Mouse (Mus musculus) hindbrain, embryonic 14.5 days (tissue): ENCODE results near the gene Tmem216. TPM values are rescaled to one million over a fixed set of nuclear protein-coding genes. Genes with fewer than 3 reads are reported as not detected.

Experiments used
- ATAC-seq: fragments of 200-750 bp; cut with Nextera tagmentation; 2 replicates; pipeline ENCODE4 v1.8.0; 2017; ENCODE audit warnings: moderate number of reproducible peaks, mild to moderate bottlenecking, moderate TSS enrichment, moderate library complexity; ENCODE audit not compliant: low FRiP score
- DNase-seq: peaks from one replicate; pipeline ENCODE4 v3.0.0-alpha.2; 2015; ENCODE audit warnings: low spot score
- H3K27ac ChIP-seq: fragments of 300-500 bp; sonication (generic); 2 replicates; pipeline ENCODE4 v1.5.1; 2014; ENCODE audit warnings: mild to moderate bottlenecking, moderate library complexity
- H3K27me3 ChIP-seq: fragments of 300-500 bp; sonication (generic); 2 replicates; pipeline ENCODE4 v1.6.1; 2014; ENCODE audit warnings: mild to moderate bottlenecking, low read length, mixed read lengths; ENCODE audit not compliant: control insufficient read depth, insufficient read depth
- H3K36me3 ChIP-seq: fragments of 300-500 bp; sonication (generic); replicated peaks from 2 replicates; pipeline ENCODE4 v1.6.1; 2014; ENCODE audit not compliant: control insufficient read depth, insufficient read depth
- H3K4me1 ChIP-seq: fragments of 300-500 bp; sonication (generic); replicated peaks from 2 replicates; pipeline ENCODE4 v1.6.1; 2014; ENCODE audit warnings: antibody characterized with exemption, low read length, mixed read lengths; ENCODE audit not compliant: control insufficient read depth, insufficient read depth
- H3K4me2 ChIP-seq: fragments of 300-500 bp; sonication (generic); replicated peaks from 2 replicates; pipeline ENCODE4 v1.6.1; 2014; ENCODE audit warnings: mild to moderate bottlenecking, moderate library complexity
- H3K4me3 ChIP-seq: fragments of 300-500 bp; sonication (generic); replicated peaks from 2 replicates; pipeline ENCODE4 v1.5.1; 2014; ENCODE audit warnings: mild to moderate bottlenecking, low read length
- H3K9ac ChIP-seq: fragments of 300-500 bp; sonication (generic); 2 replicates; pipeline ENCODE4 v1.6.1; 2014
- H3K9me3 ChIP-seq: fragments of 300-500 bp; sonication (generic); 2 replicates; pipeline ENCODE4 v1.6.1; 2016; ENCODE audit warnings: low read length; ENCODE audit not compliant: control insufficient read depth
- WGBS: fragments of 180-500 bp; shearing (Covaris S2); extraction: QIAGEN DNeasy Blood & Tissue Kit; methylation state at CpG from one replicate; pipeline ENCODE4 v1.1.7; 2014; 5-methylcytosine and 5-hydroxymethylcytosine counted together
- polyA plus RNA-seq: library from polyadenylated mRNA; unstranded; fragments of >200 nt; fragmentation: Nextera tagmentation; extraction: Ambion mirVana; gene quantifications from 2 replicates; pipeline ENCODE4 v1.2.1, GENCODE M21; 2014

Gene Tmem216
- polyA plus RNA-seq, 1 experiment from 2014 or later, result 59.6 TPM

DNA sequence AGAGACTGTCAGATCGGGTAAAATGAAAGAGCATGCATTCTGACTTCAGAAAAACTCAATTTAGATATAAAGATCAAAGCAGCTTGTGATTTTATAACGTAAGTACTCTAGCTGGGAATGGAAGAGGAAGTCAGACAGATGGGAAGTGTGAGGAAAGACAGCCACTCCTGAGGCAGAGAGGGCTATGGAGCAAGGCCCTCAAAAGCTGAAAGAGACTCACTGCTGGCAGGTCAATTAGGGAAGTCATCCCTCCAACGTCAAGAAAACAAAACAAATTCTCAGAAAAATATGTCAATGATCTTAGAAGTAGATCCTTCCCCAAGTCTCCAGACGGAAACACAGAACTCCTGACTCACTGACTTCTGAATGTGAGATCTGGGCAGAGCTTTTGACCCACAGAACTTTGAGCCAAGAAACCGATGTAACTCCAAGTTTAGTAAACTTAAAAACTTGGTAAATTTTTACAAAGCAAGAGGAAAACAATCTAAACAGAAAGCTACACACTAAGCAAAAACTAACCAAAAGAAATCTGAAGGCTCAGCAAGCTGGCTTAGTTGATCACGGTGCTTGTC lies 45.2 kb downstream of the Tmem216 start:
- H3K4me3 ChIP-seq, result no peak overlapping the region
- H3K9me3 ChIP-seq, result no peaks in the 10 kb centered on the region
- no peak overlapping the region for H3K4me2 ChIP-seq
- no peak overlapping the region for H3K9ac ChIP-seq
- H3K27ac ChIP-seq, result no peak overlapping the region
- ATAC-seq, result no peak
- no peak for DNase-seq
- WGBS, result 80% methylated on average over 6 of the region's 6 CpGs
- H3K27me3 ChIP-seq, result no peaks in the 10 kb centered on the region
- H3K36me3 ChIP-seq, result peaks cover 63% of the 10 kb centered on the region
- no peaks in the 10 kb centered on the region for H3K4me1 ChIP-seq

DNA sequence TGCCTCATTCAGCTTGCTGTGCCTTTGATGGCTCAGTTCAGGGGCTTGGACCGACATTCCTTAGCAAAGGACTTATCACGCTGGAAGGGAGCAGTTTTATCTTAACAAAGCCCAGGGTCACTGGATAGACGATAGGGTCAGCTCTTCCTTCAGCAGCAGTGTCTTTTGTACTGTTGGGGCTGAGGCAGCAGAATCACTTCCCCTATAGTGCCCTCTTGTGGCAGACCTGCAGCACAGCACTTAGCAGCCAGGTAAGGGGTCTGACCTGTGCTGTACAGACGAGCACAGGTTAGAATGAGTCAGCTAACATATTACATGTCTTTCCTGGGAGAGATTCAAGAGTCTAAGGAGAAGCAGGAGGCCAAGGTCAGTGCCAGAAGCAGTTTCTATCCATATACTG lies 53.5 kb downstream of the Tmem216 start:
- H3K36me3 ChIP-seq, result peaks cover 72% of the 10 kb centered on the region
- 5% methylated on average over 4 of the region's 4 CpGs for WGBS
- ATAC-seq (peak; percentile 73), DNase-seq (peak; percentile 81)
- no peak overlapping the region for H3K9ac ChIP-seq
- no peak overlapping the region for H3K27ac ChIP-seq
- no peaks in the 10 kb centered on the region for H3K4me1 ChIP-seq
- H3K4me3 ChIP-seq, result no peak overlapping the region
- H3K4me2 ChIP-seq, result no peak overlapping the region
- H3K9me3 ChIP-seq, result no peaks in the 10 kb centered on the region
- H3K27me3 ChIP-seq, result no peaks in the 10 kb centered on the region

DNA sequence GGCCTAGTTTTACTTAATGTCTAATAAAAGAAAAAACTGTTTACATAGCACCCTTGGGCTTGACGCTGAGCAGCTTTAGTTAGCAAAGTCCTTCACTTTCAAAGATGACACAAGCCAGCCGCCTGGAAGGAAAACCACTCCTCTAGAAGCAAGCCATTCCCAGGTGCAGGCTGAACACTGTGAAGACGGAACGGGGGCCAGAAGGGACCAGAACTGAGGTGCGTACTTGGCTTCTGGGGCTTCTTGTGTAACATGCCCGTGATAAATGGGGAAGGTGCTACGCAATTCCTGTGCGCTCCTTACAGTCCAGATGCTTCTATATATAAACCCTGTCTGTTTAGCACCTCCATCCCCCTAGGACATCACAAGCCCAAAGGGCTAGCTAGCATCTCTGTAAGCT lies 55.5 kb downstream of the Tmem216 start:
- Histone ChIP-seq H3K4me1 (0 out of 2 replicates have a peak, but pooled peaks cover 2% of the 10 kb centered on the region), H3K9ac (no peak overlapping the region), H3K4me2 (no peak overlapping the region), H3K27me3 (no peaks in the 10 kb centered on the region), H3K36me3 (peaks cover 52% of the 10 kb centered on the region), H3K9me3 (no peaks in the 10 kb centered on the region), H3K27ac (no peak overlapping the region), H3K4me3 (no peak overlapping the region)
- 96% methylated on average over 8 of the region's 8 CpGs for WGBS
- DNase-seq (no peak), ATAC-seq (no peak)

DNA sequence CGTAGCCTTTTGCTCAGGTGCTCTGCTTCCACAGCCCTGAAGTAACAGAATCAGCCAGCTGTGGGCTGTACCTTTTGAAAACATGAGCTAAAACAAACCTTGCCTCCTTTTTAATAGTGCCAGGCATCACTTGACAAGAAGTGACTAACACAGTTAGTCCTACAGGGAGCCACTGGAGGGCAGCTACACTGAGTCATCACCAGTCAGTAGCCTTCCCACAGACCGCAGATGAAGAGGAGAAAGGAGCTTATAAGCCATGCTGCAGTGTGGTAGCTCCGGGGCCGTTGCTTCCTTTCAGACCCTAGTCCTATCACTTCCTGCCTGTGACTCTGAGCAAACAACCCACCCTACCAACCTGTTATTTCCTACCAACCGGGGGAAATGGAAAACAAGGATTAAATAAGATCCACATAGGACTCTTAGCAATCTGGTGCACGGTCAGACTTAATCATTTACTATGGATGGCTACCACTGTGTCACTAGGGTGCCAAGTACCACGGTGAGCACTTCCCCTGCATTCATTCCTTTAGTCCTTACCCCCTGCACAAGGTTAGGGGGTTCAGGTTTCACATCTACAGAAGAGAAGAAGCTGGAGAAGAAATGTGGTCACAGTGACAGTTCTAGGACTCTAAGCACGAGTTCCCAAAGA lies 58.4 kb downstream of the Tmem216 start:
- 64% methylated on average over 8 of the region's 8 CpGs for WGBS

DNA sequence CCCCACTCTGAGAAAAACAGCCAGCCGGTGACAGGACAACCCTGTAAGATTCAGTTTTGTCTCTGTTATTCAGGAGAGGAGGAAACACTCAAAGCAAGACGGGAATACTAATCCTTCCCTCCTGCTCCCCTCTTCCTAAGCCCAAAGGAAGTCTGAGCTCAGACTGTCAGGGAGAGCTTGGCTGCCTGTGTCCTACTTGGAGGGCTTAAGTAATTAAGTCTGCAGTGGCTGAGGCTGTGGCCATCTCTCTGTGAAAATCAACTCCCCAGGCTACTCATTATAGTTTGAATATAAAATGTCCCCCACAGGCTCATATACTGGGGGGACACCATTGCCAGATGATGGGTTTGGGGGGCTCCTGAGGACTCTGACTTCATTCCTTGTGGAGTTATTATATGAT lies 59.1 kb downstream of the Tmem216 start:
- no peak overlapping the region for H3K4me2 ChIP-seq
- H3K27me3 ChIP-seq, result no peaks in the 10 kb centered on the region
- H3K9me3 ChIP-seq, result no peaks in the 10 kb centered on the region
- peaks cover 25% of the 10 kb centered on the region for H3K36me3 ChIP-seq
- no peak for DNase-seq
- H3K4me3 ChIP-seq, result no peak overlapping the region
- H3K9ac ChIP-seq, result no peak overlapping the region; the same call in 1 of the 2 replicates
- ATAC-seq, result no peak
- 0 out of 2 replicates have a peak, but pooled peaks cover 2% of the 10 kb centered on the region for H3K4me1 ChIP-seq
- 70% methylated on average over 2 of the region's 2 CpGs for WGBS
- H3K27ac ChIP-seq, result 0 out of 2 replicates have a peak overlapping the region, but pooled peaks have one; percentile 2

More for the DNA sequence above, 58.4 kb downstream of the Tmem216 start:
- DNase-seq, result no peak
- Histone ChIP-seq H3K36me3 (peaks cover 30% of the 10 kb centered on the region), H3K4me3 (no peak overlapping the region), H3K27ac (no peak overlapping the region), H3K4me2 (no peak overlapping the region), H3K4me1 (0 out of 2 replicates have a peak, but pooled peaks cover 2% of the 10 kb centered on the region), H3K9me3 (no peaks in the 10 kb centered on the region), H3K27me3 (no peaks in the 10 kb centered on the region), H3K9ac (no peak overlapping the region)
- no peak for ATAC-seq

DNA sequence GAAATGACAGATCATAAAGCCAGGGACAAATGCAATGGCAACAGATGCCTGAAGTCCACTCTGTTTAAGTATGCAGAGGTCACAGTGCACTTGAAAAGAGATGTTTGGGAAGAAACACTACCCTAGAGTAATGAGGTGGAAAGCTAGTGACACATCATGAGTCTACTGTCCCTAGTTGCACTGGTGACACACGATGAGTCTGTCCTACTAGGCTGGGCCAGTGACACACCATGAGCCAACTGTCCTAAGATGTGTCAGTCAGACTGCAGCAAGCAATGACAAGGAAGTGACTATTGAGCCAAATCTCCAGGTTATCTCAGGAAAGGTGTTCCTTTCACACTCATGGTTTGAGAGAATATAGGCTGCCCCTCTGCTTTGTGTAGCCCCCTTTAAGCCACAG lies 60.4 kb downstream of the Tmem216 start:
- ATAC-seq (no peak), DNase-seq (no peak)
- H3K4me1 ChIP-seq, result 0 out of 2 replicates have a peak, but pooled peaks cover 2% of the 10 kb centered on the region
- H3K36me3 ChIP-seq, result peaks cover 12% of the 10 kb centered on the region
- H3K27ac ChIP-seq, result no peak overlapping the region
- WGBS, result 91% methylated on average over 1 of the region's 1 CpGs
- H3K4me3 ChIP-seq, result no peak overlapping the region
- no peaks in the 10 kb centered on the region for H3K9me3 ChIP-seq
- H3K9ac ChIP-seq, result no peak overlapping the region
- no peak overlapping the region for H3K4me2 ChIP-seq
- H3K27me3 ChIP-seq, result no peaks in the 10 kb centered on the region

DNA sequence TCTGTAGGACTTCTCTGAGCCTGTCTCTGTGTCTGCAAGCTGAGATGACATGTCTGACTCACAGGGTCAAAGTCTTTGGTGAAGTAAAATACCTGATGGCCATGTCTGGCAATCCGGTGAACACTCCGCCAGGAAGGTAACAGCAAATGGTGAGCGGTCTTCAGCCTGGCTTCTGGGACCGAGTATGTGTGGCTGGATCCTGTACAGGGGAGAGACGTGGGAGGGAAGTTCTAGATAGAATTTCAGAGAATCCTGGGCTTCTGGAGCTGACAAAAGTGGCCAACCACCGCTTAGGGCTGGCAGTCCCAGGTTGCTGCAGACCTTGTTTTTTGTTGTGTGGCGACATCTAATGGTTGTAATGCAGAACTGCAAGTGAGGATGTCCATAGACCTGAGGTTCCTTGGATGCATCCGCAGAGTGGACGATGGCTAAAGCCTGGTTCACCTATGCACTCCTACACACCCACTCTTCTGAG lies 69.7 kb downstream of the Tmem216 start:
- ATAC-seq (peak; percentile 88), DNase-seq (peak; percentile 85)
- H3K9me3 ChIP-seq, result no peaks in the 10 kb centered on the region
- no peak overlapping the region for H3K9ac ChIP-seq
- H3K36me3 ChIP-seq, result no peaks in the 10 kb centered on the region
- 0 out of 2 replicates have a peak, but pooled peaks cover 6% of the 10 kb centered on the region for H3K4me1 ChIP-seq
- no peak overlapping the region for H3K27ac ChIP-seq
- H3K27me3 ChIP-seq, result no peaks in the 10 kb centered on the region
- no peak overlapping the region for H3K4me2 ChIP-seq
- 25% methylated on average over 9 of the region's 9 CpGs for WGBS
- no peak overlapping the region for H3K4me3 ChIP-seq

Other genes with a start within 250 kb of the Tmem216 start
- gene Syt7, start 167.1 kb downstream of the Tmem216 start, polyA plus RNA-seq, result 12.0 and 14.0 TPM in 2 replicates
- gene Lrrc10b, start 98.8 kb downstream of the Tmem216 start, polyA plus RNA-seq, result 1.5 and 1.6 TPM in 2 replicates
- gene Ppp1r32, start 73.3 kb downstream of the Tmem216 start, polyA plus RNA-seq, result 1.9 and 2.8 TPM in 2 replicates
- gene Cpsf7, start 31.0 kb downstream of the Tmem216 start, polyA plus RNA-seq, result 57.5 and 63.4 TPM in 2 replicates
- 67.6 and 68.4 TPM in 2 replicates for gene Sdhaf2, start 30.1 kb downstream of the Tmem216 start, polyA plus RNA-seq
- gene Cyb561a3, start 20.9 kb upstream of the Tmem216 start, polyA plus RNA-seq, result 21.8 and 23.8 TPM in 2 replicates
- gene Tmem138, start 21.1 kb upstream of the Tmem216 start, polyA plus RNA-seq, result 38.1 and 40.3 TPM in 2 replicates
- 219 and 240 TPM in 2 replicates for gene Ddb1, start 49.1 kb upstream of the Tmem216 start, polyA plus RNA-seq
- 25.4 and 26.8 TPM in 2 replicates for gene Tkfc, start 49.4 kb upstream of the Tmem216 start, polyA plus RNA-seq
- gene Vwce, start 78.0 kb upstream of the Tmem216 start, polyA plus RNA-seq, result 0.64 and 1.1 TPM in 2 replicates
- not detected in 2 replicates for gene Pga5, start 121.8 kb upstream of the Tmem216 start, polyA plus RNA-seq
- gene Vps37c, start 132.5 kb upstream of the Tmem216 start, polyA plus RNA-seq, result 28.7 and 31.3 TPM in 2 replicates
- gene Cd5, start 182.8 kb upstream of the Tmem216 start, polyA plus RNA-seq, result 0.31 TPM in 2 replicates